Mouse (Mus musculus): ENCODE data around the gene Vps53. TPM values are rescaled to one million over a fixed set of nuclear protein-coding genes. Genes with fewer than 3 reads are reported as not detected.

Gene Vps53
- polyA plus RNA-seq, 1 experiment from 2014 or later: 53.0 TPM

DNA sequence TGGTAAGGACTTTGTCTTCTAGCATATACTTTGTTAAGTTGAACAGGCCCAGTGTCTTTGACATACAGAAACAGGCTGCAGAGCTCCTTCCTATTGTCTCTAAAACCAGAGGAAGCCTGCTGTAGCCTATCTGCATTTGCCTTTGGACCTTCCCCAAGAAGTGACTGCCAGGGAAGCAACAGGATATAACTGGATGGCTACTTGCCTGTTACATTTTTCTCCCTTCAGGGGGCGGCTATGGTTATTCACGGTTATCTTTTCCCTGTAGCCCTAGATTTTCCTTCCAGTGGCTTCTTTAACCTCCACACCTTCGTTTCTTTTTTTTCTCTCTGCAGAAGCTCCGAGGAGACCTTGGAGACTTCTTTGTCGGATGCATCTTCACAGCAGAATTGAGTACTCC lies 27.3 kb upstream of the Vps53 start:
- in situ Hi-C loops (cut with MboI; ENCODE audit: low pct_unique_long_range_greater_than_20kb): no loop called here
- POLR2A ChIA-PET: interaction anchor here (0.7 kb wide), 1 partner anchor 11 kb away, joined by 3 read pairs; no protein-coding TSS in a partner anchor

DNA sequence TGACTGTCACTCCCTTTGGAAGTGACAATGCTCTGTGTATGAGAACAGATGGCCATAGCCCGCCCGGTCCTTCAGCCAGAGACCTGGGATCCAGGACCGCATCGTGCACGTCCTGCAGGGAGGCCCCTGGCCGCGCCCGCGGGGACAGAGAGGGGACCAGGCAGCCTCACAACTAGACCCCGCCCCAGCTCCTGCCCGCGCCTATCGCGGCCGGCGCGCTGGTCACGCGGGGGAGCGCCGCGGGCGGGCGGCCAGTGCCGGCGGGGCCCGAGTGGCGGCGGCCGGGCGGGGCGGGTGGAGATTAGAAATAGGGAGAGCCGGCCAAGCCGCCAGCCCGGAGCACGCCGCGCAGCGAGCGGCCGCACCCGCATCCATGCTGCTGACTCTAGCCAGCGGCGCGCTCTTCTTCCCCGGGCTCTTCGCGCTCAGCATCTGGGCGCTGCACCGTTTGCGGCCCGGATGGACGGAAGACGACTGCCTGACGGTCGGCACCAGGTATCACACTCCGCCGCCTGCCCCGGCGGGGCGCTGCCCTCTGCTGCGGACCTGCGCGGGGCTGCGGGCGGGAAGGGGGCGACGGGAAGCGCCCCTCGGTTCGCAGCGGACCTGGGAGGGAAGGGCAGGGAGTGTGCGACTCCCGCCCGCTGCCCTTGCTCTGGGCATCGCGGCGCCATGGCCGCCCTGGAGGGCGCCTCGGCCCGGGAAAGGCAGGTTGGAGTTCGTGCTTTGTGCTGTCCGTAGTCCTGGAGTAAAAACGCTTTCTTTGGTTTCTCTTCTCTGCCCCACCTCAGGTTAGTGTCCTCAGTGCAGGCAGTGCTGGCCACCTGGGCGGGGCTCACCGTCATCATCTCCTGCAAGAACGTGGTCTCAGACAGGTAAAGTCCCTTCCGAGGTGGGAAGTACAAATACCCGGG lies 22.6 kb upstream of the Vps53 start:
- POLR2A ChIA-PET: no interaction called here
- no peak for DNase-seq (ENCODE audit: low read depth, low spot score)
- peak; percentile 78 for ATAC-seq
- in situ Hi-C loops (cut with MboI; ENCODE audit: low pct_unique_long_range_greater_than_20kb): no loop called here
- TF ChIP-seq CTCF (IDR thresholded peaks at IDR 0.05): peak; percentile 46
- no peaks in the 10 kb centered on the region for H3K27me3 ChIP-seq
- CTCF ChIA-PET: no interaction called here

More for the DNA sequence above, 27.3 kb upstream of the Vps53 start:
- no peaks in the 10 kb centered on the region for H3K27me3 ChIP-seq
- ATAC-seq (no peak), DNase-seq (ENCODE audit: low read depth, low spot score) (no peak)
- CTCF ChIA-PET: no interaction called here
- no peak for TF ChIP-seq CTCF (IDR thresholded peaks at IDR 0.05)

DNA sequence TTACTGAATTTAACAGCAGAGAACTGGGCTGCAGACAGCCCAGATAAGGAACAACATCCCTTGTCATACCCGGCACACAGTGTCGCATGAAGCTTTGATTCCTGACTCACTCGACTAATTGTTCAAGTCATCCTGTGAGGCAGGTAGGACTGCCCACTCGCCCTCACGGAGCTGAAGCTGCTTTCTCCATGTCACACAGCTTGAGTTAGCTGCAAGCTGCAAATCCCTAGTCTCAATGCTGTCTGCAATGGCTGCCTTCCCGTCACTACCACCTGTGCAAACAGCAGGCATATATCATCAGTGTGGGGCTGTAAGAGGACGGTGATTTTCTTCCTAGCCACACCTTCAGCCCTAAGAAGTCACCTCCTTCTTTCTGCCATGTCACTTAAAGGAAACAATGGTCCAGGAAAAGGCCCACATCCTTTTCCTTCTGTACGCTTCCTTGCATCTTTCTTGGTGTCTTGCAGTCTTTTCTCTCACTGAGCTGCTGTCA lies 17.6 kb upstream of the Vps53 start:
- ATAC-seq (no peak), DNase-seq (ENCODE audit: low read depth, low spot score) (no peak)
- no peaks in the 10 kb centered on the region for H3K27me3 ChIP-seq
- ChIA-PET POLR2A (interaction anchor here (0.7 to 1.4 kb wide), 2 partner anchors 21 to 334 kb away, joined by 3 to 5 read pairs; partner anchors contain the start of genes Dbil5 and Gemin4), CTCF (interaction anchor here (1.2 to 1.8 kb wide), 3 partner anchors 9 to 210 kb away, joined by 3 to 5 read pairs (median 3); partner anchors contain the start of gene Timm22)
- in situ Hi-C loops (cut with MboI; ENCODE audit: low pct_unique_long_range_greater_than_20kb): no loop called here
- no peak for TF ChIP-seq CTCF (IDR thresholded peaks at IDR 0.05)

DNA sequence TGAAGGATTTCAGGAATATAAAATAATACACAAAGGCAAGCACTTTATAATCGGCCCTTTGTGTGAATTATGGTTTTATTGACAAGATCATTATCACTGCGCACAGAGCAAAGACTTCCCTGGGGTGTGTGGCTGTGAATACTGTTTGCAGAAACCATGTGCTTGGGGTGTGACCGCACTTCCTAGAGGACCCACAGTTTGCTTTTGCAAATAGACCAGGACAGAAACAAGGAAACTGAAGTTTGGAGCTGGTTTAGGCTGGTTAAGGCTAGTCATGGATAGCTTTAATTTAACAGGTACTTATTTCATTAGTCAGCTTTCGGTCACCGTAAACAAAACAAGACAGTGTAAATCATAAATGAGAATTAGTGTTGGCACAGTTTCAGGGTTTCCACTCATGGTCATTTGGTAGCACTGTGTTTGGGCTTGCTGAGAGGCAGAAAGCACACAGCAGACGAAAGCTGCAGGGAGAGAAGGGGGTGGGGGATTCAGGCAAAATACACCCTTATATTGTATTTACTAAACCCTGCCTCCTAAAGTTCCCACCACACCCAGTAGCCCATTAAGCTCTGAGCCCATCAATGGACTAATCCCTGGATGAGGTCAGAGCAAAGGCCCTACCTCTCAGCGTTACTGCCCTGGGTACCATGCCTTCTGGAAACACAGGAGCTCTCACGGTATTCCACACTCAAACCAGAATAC lies 17.0 kb upstream of the Vps53 start:
- in situ Hi-C loops (cut with MboI; ENCODE audit: low pct_unique_long_range_greater_than_20kb): no loop called here
- TF ChIP-seq CTCF (IDR thresholded peaks at IDR 0.05): no peak
- POLR2A ChIA-PET: interaction anchor here (0.8 to 1.4 kb wide), 2 partner anchors 10 to 22 kb away, joined by 3 to 5 read pairs; partner anchors contain the start of genes Dbil5 and Gemin4
- H3K27me3 ChIP-seq: no peaks in the 10 kb centered on the region
- ATAC-seq (no peak), DNase-seq (ENCODE audit: low read depth, low spot score) (no peak)
- CTCF ChIA-PET: interaction anchor here (0.9 to 1.8 kb wide), 4 partner anchors 9 to 210 kb away, joined by 3 to 5 read pairs (median 3); partner anchors contain the start of gene Timm22

DNA sequence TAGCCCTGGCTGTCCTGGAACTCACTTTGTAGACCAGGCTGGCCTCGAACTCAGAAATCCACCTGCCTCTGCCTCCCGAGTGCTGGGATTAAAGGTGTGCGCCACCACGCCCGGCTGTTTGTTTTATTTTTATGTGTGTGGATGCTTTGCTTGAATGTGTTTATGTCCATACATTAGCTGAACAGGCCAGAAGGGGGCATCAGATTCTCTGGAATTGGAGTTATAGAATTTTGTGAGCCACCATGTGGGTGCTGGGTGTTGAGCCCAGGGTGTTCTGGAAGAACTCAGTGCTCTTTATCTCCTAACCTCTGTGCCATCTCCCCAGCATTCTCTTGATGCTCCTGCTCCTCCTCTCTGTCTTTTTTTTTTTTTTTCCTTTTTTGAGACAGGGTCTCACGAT lies 7.5 kb upstream of the Vps53 start:
- peak; percentile 44 for TF ChIP-seq CTCF (IDR thresholded peaks at IDR 0.05)
- ChIA-PET CTCF (interaction anchor here (1.0 kb wide), 1 partner anchor 9 kb away, joined by 5 read pairs; no protein-coding TSS in a partner anchor), POLR2A (no interaction called here)
- in situ Hi-C loops (cut with MboI; ENCODE audit: low pct_unique_long_range_greater_than_20kb): loop anchor here (5.0 kb wide), 1 partner anchor 215 kb away; no protein-coding TSS in a partner anchor
- DNase-seq (ENCODE audit: low read depth, low spot score): no peak
- no peak for ATAC-seq
- H3K27me3 ChIP-seq: no peaks in the 10 kb centered on the region

DNA sequence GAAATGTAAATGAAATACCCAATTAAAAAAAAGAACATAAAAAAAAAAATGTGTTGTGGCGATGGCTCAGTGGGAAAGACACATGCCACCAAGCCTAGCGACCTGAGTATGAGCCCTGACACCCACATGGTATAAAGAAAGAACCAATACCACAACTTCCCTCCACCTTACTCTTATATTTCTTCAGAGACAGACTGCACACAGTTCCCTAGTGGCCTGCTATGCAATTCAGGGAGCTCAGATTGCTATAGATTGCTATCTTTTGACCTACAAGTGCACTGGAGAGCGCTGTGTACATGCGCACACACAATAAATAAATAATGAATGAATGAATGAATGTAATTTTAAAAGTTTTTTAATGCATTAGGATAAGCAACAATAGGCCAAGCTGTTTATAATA lies 4.3 kb upstream of the Vps53 start:
- ChIA-PET POLR2A (interaction anchor here (0.6 kb wide), 1 partner anchor 9 kb away, joined by 3 read pairs; no protein-coding TSS in a partner anchor), CTCF (no interaction called here)
- no peak for TF ChIP-seq CTCF (IDR thresholded peaks at IDR 0.05)
- DNase-seq (ENCODE audit: low read depth, low spot score) (no peak), ATAC-seq (no peak)
- no peaks in the 10 kb centered on the region for H3K27me3 ChIP-seq
- in situ Hi-C loops (cut with MboI; ENCODE audit: low pct_unique_long_range_greater_than_20kb): no loop called here

DNA sequence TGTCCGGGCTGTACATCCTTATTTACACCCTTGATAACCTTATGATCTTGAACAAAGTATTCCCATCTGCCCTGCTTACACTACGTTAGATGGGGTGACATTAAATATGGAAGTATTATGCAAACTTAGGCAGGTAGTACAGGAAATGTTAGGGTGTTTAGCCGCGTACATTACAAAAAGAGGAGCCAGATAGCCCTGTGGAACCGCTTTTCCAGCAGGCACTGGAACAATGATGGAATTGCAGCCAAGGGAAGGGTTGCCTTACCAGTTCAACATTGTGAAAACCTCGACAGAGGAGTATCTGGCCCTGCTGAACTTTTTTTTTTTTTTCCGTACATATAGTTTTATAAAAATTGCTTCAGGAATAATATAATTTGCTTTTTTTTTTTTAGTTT lies 696 bp upstream of the Vps53 start:
- in situ Hi-C loops (cut with MboI; ENCODE audit: low pct_unique_long_range_greater_than_20kb): no loop called here
- no peak for TF ChIP-seq CTCF (IDR thresholded peaks at IDR 0.05)
- CTCF ChIA-PET: no interaction called here

DNA sequence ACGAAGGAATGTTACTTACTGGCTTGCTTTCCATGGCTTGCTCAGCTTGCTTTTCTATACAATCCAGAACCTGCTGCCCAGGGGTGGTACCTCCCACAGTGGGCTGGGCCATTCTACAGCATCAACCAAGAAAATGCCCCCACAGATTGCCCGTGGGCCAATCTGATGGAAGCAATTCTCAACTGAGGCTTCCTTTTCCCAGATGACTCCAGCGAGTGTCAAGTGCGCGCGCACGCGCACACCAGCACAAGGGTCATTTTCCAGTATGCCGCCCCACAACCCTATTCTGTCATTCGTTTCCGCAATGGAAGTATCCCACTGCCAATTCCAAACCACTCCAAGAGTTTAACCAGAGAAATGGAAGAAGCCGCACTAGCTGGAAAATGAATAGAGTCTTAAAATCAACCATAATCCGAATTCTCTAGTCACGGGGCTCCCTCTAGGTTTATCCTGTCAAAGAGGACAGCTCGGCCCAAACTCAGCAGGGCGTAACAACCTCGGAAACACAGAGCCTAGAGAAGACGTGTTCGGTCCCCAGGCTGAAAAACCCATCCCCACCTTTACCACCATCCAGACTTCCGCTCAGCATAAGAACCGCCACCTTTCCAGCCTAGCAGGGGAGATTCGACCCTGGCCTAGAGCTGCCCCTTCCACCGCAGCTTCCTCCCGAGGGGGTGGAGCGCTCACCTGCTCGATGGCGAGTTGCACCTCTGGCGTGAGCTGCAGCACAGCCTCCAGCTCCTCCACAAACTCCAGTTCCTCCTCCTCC lies 537 bp downstream of the Vps53 start:
- peak; percentile 73 for ATAC-seq
- in situ Hi-C loops (cut with MboI; ENCODE audit: low pct_unique_long_range_greater_than_20kb): no loop called here
- no peak for DNase-seq (ENCODE audit: low read depth, low spot score)
- no peaks in the 10 kb centered on the region for H3K27me3 ChIP-seq
- POLR2A ChIA-PET: no interaction called here
- CTCF ChIA-PET: no interaction called here
- TF ChIP-seq CTCF (IDR thresholded peaks at IDR 0.05): no peak

More for the DNA sequence above, 696 bp upstream of the Vps53 start:
- no peaks in the 10 kb centered on the region for H3K27me3 ChIP-seq
- DNase-seq (ENCODE audit: low read depth, low spot score) (no peak), ATAC-seq (no peak)
- POLR2A ChIA-PET: no interaction called here

DNA sequence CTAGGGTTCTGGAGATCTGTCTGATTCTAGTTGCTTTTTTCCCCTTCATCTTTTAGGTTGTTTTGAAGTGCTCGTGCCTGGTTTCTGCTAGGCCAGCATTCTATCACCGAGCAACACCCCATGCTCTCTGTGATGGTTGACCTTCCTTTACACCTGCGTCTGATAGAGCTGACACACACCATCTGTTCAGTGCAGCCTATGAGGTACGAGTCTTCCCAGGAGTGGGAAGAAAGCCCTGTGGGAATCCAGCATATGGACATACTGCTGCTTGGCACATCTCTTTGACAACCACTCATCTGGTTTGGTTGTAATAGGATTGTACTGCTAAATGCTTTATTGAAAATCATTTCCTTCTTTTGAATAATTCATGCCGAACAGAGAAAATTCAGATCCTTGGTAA lies 9.2 kb downstream of the Vps53 start:
- no peaks in the 10 kb centered on the region for H3K27me3 ChIP-seq
- ChIA-PET CTCF (no interaction called here), POLR2A (no interaction called here)
- DNase-seq (ENCODE audit: low read depth, low spot score): no peak
- ATAC-seq: no peak
- no peak for TF ChIP-seq CTCF (IDR thresholded peaks at IDR 0.05)
- in situ Hi-C loops (cut with MboI; ENCODE audit: low pct_unique_long_range_greater_than_20kb): loop anchor here (5.0 kb wide), 2 partner anchors 83 to 253 kb away; no protein-coding TSS in a partner anchor

DNA sequence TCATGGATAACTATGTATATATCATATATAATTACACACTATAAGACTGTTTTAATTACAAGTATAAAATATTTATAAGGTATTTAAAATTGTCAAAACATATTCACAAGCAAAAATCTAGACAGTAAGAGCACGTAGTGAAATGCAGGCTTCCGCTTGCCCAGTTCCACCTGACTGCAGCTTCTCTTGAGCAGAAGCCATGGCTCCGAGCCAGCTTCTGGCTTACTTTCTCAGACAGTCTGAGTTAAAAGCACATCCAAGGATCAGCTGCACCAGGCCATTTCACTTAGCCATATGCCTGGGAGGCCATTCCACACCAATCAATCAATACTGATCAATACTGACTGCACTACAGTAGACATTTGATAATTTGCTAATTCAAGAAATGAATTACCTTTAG lies 10.5 kb downstream of the Vps53 start:
- in situ Hi-C loops (cut with MboI; ENCODE audit: low pct_unique_long_range_greater_than_20kb): no loop called here
- no peak for DNase-seq (ENCODE audit: low read depth, low spot score)
- POLR2A ChIA-PET: interaction anchor here (1.3 kb wide), 1 partner anchor 34 kb away, joined by 3 read pairs; no protein-coding TSS in a partner anchor
- H3K27me3 ChIP-seq: no peaks in the 10 kb centered on the region
- TF ChIP-seq CTCF (IDR thresholded peaks at IDR 0.05): no peak
- CTCF ChIA-PET: no interaction called here
- ATAC-seq: no peak
